Mouse (Mus musculus) kidney, postnatal 4 days (tissue): ENCODE measurements around the gene Galnt2.

Experiments
- DNase-seq, 2 experiments: peaks; one replicate each; pipeline ENCODE4 v3.0.0; 2021; ENCODE audit warnings: mixed read lengths in 2 of 2

Galnt2 gene

DNA sequence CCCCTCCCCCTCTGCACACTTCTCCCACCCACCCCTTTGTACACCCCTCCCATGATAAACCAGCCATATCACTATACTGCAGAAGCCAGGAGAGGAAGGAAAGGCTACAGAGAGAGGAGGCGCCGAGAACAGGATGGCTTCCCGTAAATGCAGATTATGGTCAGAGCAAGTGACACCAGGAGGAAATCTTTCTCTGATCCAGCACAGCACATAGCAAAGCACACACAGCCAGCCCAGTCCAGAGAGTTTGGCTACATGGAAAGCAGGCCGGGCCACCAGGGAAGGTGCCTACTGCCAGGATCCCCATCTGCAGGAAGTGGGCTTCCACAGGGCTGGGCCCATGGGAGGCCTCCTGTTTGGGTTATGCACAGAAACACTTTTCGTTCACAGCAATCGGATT is 63.2 kb downstream of the Galnt2 start:
- DNase-seq = no peak

DNA sequence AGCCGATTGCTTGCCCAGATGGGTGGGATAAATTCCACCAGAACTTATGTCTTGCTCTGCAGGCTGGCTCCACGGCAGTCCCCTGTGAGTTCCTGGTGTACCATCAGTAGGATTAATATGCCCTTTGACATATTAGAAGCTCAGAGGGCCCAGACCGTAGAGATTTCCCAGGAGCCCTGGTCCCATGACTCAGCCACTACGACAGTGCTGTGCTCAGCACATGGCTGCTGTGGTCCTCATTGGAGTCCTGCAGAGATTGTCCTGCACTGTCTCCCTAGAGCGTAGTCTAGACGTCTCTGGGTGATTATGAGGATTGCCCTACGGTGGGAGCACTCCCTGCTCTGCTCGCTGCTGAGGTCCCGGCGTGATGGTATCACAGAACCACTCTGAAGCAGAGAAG is 63.7 kb downstream of the Galnt2 start:
- no peak for DNase-seq

DNA sequence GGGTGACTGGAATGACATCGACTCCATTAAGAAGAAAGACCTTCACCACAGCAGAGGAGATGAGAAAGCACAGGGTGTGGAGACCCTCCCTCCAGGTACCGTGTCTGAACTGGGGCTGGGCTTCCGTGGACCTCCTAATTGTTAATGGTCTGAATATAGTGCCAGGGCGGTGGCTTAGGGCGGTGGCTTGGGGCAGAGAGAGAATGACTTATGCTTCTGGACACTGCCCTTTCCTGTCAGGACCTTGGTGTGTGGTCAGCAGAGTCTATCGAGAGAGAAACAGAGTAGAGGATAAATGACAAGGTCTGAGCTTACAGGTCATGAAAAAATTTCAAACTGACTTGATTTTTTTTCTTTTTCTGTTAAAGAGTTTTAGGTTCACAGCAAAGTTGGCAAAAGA is 64.2 kb downstream of the Galnt2 start:
- no peak for DNase-seq

DNA sequence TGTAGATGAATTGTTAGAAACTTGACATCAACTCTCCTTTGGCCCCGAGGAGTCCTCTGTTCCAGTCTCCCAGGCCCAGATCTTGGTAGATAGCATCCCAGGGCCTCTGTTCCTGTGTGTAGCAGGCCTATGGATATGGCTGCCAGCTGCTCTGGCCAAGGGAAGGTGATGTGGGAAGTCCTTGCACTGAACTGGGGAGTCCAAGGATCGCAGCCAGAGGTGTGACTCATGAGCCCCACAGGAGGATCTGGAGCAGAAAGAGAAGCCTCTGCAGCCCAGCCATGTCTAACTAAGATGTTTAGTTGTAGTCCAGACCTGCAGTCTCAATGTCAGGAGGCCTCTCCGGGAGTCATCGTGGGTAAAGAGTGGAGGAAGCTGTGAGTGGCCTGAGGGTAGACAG is 70.3 kb downstream of the Galnt2 start:
- DNase-seq = no peak

DNA sequence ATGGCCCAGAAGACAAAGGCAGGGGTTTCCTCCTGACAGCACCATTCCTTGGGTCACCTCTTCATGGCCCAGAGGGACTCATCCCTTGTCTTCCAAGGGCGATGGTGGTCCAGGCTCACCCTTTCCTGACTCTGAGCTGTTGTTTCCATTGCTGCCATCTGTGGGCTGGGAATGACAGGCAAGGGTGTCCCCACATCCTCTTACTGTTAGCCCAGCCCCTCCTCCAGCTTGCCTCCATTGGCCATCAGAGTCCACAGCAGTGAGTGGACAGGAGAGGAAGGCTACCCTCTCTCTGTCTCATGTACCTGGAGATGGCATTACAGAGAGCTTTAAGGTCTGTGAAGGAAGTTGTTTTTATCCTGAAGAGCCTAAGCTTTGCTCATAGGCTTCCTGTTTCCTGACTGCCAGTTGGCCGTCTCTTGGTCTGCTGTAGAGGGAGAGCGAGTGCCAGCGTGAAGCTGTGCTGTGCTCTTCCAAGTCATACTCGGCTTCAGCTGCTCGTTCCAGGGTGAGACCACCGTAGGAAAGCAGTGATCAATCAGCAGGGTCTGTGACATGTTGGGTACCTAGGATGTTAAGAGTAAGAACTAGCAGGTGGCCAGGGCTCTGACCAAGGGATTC is 70.9 kb downstream of the Galnt2 start:
- DNase-seq = no peak

DNA sequence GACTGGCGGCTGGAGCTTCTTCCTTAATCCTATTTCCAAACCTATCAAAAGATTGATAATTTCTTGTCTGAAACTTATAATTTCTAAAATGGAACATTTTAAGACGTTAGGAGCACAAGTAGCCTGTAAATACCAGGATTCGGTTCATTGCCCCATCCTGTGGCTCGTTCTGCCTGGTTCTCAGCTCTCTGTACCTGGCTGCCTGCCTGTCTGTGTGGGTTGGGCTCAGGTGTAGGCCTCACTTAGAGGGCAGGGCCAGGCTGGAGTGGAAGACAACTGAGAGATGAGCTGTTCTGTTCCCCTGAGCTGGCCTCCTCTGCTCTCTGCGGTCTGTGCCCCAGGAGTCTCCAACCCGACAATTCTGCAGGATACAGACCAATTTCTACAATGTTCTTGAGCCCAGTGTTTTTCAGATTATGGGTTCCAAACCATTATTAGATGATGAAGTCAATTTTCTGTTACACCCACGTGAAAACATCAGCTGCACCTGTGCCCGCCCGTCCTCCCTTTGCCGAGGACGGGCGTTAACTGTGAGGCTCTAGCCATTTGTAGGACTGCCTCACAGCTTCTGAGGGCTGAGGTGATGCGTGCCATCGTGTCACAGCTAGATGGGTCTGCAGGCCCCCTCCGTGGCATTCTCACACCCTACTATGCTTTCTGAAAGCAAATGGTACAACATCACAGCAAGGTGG is 72.2 kb downstream of the Galnt2 start:
- DNase-seq = no peak

DNA sequence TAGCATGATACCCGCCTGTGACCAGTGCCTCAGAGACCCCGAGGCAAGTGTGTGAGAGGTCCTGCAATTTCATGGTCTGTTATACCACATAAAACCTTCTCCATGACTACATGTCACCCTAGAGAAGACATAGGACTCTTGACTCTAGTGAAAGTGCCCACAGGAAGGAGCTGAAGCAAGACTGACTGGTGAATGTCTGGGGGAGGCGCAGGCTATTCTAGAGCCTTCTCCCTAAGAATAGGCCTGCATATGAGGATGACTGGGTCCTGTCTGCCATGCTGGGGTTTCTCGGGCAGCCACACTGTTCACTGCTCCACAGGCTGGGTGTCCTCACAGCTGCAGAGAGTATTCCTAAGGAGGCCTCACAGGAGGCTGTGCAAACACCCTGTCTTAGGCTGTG is 73.0 kb downstream of the Galnt2 start:
- DNase-seq = no peak

DNA sequence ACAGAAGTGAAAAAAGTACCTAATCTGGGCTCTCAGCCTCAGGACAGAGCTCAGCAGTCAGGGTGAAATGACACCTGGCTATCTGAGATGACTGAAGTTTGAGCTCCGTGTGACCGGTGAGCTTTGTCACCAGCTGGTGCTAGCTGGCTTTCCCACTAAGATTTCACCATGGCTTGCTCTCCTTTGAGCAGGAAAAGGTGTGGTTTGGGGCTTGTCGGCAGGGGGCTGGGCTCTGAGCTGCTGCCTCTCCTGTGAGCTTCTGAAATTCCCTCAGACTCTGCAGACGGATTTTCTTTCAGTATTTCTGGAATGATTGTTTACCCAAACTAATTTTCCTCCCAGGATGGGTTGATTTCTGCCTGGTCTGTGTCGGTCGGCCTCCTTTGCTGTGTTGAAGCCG is 75.4 kb downstream of the Galnt2 start:
- no peak for DNase-seq

DNA sequence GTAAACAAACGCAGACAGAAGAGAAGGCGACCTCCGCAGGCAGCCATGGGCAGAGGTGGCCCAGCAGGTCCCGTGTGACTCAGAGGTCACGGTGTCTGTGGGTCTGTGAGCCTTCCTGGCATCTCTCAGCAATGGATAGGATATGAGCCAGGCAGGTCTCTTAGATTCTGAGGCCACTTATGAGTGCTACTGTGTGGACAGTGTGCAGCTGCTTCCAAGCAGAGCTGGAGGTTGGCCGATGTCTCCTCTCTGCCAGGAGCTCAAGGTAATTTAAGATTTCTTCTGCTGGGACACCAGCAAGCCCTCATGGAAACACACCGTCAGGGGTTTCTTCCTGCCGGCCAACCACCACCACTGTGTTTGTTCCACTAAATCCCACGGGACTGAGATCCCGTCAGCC is 76.5 kb downstream of the Galnt2 start:
- no peak for DNase-seq

DNA sequence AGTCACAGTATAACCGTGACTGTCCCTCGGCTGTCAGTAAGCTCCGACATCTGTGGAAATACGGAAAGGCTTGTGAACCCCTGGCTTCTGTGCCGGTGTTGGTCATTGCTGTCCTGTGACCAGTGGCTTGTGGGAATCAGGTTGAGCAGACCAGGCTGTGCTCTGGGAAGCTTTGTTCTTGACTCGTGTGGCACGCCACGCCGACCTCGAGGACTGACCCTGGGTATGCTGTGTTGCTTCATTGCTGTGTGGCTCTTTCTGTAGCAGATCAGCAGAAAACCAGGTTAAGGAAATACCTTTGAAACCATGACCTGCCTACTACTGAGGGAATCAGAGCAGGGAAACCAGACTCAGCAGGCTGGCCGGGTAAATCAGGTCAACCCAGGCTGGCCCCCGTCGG is 79.3 kb downstream of the Galnt2 start:
- DNase-seq = no peak

DNA sequence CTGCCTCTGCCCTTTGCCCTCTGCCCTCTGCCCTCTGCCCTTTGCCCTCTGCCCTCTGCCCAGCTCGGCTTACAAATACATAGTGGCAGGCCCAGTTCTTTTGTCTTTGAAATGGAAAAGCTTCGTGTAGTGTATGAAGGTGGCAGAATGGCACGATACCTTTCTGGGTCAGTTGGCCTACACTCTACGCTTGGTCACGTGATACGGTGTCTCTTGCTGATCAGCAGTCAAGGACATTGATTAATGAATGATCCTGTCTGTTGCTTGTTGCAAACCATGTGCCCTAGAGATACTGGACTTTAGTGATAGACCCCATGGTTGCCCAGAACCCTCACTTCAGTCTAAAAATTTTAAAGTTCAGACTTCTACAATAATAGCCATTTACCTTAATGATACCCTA is 79.9 kb downstream of the Galnt2 start:
- no peak for DNase-seq

DNA sequence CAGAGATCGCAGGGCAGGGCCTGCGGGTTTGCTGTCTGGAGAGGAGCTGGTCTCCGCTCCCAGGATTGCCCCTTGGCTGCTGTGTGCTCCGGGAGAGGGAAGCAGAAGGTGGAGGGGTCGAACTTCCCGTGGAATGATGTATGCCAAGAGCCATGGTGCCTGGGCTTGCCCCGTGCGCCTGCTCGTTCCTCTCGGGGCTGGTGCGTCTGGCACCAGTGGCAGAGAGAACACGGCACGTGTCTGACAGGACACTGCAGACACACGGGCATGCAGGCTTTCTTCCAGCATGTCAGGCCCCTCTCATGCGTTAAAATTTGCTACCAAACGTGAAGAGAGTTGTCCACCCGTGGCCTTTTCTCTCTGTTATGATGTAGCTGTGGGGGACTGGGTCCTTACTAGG is 80.5 kb downstream of the Galnt2 start:
- no peak for DNase-seq

DNA sequence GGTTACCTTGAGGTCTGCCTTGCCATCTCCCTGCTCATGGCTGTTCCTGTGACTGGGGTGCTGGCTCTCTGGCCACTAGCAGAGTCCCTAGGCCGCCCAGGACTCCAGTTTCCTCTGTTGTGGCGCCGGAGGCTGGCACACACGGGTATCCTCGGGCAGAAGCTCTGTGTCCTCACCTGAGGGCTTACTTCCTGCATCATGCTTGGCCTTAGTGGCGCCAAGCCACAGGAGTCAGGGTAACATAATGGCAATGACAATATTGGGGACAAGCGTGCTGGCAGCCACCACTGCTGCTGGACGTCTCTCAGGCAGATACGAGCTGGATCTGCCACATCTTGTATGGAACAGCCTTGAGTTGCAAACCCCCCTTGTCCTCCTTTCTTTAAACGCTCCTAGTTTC is 81.0 kb downstream of the Galnt2 start:
- DNase-seq = no peak

DNA sequence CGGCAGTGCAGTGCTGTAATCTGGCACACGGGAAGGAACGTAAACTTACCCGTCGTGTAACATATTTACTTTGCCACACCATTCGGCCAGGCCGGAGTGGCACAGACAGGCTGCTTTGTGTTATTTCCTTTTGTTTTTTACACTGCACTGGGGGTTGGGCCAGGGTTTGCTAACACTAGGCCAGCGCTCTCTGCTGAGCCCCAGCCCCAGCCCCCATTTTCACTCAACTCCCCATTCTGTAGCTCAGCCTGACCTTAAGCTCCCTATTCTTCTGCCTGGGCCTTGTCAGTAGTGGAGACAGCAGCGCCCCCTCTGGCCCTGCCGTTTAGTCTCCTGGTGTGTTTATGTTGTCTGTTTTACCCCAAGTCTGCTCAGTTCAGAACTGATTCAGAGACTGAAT is 83.6 kb downstream of the Galnt2 start:
- DNase-seq = peak; percentile 55 to 68

DNA sequence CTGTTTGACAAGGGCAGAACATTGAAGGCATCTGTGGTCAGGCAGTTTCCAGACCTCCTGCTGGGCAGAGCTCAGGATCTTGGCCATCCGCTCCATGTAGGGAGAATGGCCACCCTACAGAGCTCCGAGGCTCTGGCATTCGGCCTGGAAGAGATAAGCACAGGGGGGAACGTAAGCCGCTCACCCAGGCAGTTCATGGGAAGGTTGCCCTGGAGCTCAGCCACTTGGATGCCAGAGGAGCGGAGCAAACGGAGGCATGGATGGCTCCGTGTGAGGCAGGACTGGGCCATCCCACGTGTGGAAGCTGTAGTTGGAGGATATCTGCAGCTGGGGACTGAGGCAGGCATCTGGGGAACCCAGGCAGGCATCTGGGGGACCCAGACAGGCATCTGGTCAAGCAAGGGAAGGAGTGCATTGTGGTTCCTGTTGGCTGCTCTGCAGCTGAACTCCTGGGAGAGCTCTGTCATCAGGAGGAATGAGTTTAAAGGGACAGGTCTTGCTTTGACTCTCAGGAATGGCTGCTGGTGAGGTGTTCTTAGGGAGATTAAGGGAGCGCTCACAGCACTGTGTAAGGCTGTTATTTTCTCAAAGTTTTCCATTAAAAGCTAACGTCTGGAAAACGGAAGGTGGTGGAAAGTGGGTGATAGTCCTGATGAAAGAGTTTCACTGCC is 85.4 kb downstream of the Galnt2 start:
- DNase-seq = peak in 1 of 2 experiments; percentile 43

DNA sequence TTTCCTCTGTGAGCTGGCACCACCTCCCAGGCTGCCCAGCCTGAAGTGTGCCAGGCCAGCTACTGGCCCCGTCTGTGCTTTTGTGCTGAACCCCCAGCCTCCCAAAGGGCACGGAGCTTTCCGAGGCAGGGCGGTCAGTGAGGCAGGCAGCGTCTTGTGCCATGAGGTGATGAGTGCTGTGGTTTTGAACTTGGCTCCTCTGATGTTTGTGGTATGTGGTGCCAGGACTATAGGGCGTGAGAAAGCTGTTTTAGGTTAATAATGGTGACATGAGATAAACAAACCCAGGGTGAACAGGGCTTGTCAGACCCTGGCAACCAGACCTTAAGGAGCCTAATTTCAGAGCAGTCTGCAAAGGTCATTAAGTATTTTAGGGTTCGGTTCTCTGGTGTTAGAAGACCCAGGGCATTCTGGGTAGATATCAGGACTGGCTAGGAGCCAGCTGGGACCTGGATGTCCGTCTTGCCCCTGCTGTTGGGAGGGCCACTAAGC is 86.0 kb downstream of the Galnt2 start:
- DNase-seq = no peak

DNA sequence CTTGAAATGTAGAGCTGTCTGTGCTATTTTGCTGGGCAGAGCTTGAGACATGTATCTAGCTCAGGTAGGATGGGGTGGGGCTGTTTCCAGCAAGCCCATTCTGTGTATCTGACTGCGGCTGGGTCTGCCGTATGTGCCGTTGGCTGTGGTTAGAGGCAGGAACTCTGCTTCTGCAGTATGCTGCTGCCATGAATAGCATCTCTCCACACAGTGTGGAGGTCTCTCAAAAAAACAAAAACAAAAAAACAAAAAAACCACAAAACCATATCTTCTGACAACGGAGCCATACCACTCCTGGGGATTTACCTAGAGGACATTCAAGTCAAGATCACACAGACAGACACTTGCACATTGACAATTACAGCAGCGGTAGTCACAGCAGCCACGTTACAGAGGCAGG is 86.6 kb downstream of the Galnt2 start:
- no peak for DNase-seq

DNA sequence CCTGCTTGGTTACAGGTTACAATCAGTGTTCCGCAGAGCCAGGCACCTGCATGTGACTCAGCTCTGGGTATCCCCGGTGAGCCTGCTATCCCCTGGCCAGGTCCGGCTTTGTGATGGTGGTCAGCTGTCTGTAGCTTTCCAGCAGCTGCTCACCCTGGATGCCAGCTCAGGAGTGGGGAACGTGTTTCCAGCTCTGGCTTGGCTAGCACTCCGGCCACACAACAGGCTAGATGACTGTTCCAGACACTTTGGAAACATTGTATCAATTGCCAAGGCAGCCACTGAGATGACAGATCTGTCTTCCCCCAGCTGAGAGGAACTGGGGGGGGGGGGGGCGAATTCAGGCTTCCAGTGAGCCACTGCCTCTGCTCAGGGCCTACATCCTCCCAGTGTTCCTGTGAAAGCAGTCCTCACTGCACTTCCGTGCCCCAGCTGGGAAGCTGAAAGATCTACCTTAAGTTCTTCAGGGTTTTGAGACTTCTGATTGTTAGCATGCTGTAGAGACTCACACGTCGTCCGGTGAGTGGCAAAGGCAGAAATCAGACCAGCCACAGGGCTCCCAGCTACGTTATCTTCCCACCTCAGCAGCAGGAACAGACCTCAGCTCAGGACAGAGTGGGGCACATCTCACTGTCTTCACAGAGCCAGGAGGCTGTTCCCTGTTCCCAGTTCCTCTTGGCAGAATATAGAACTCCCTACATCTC is 87.6 kb downstream of the Galnt2 start:
- DNase-seq = no peak

DNA sequence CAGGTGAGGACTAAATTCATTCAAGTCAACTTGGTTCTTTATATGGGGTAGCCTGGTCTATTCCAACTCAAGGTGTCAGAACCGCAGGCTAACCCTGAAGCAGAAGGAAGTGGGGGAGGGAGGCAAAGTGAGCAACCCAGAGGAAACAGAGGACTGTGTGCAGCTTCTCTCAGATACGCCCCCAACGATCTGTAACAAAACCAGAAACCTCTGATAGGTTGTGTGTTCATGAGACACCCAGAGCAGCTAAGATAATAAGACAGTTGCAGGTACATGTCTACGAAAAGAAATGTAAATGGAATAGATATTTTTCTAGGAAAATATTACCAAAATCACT is 88.1 kb downstream of the Galnt2 start:
- no peak for DNase-seq

DNA sequence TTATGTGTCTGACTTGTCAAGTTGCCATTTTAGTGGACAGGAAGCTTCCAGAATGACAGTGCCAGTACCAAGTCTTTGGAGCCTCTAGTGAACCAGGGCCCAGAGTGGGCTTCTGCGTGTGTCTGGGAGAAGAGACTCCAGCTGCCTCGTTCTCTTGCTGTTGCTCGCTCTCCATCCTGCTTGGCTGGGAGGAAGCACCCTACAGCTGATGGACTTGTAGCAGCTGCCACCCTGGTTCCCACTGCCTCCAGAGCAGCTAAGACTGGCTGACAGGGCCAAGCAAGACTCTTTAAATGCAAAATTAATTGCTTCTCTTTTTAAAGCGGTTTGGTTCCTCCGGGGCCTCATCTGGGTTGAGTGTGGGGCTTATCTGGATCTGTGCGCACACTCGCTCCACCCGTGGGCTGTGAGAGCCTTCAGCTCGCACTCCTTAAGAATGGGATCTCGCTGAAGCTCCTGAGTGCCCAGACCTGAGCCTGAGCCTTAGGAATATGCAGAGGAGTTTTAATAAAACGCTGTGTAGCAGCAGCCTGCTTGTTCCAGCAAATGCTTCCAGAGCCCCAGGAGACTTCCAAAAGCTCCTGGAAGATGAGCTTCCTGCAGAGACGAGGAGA is 90.1 kb downstream of the Galnt2 start:
- peak in 1 of 2 experiments; percentile 32 for DNase-seq

DNA sequence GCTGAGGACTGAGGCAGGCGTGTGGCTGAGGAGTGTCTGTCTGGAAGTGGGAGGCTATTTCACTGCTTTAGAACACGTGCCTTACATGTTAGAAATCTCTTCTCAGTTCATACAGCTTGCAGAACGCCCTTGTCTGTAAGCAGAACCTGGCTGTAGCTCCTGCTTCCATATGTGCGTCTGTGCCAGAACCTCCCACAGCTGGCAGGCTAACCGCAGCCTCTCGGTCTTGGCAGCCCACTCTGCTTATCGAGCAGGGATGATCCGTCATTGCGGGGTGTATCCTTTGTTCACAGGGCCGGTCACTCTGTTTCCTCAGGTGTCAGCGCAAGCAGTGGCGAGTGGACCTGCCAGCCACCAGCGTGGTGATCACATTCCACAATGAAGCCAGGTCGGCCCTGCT is 92.2 kb downstream of the Galnt2 start:
- DNase-seq = no peak

DNA sequence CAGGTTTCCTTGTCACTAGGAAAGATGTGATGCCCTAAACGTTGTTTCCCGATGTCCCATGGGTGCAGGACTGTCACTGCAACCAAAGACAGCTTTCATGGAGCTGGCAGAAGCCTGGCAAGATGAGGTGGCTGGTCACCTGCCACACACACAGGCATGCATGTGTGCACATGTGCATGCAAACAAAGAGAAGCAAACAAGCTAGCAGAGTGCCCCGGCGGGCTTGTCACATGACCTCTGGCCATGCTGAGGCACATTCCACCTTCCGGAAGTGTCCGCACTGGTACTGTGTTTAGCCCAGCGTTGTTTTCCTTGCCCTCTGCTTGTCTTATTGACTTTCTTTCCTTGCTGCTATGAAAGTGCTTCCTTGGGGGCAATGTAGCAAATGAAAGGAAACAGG is 97.1 kb downstream of the Galnt2 start:
- no peak for DNase-seq

DNA sequence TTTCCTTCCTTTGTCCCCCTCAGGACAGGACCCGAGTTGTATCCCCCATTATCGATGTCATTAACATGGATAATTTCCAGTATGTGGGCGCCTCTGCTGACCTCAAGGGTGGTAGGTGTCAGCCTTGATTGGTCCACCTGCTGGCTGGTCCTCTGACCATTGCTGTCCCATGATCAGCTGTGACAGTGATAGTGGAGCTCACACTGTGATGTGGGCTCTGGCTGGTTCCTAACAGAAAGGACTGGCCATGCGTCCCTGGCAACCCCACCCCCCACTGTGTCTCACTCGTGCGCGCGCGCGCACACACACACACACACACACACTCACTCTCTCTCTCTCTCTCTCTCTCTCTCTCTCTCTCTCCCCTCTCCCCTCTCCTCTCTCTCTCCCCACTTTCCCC is 98.5 kb downstream of the Galnt2 start:
- DNase-seq = no peak
